Mouse (Mus musculus) mature B cell (primary cell): ENCODE measurements around the gene B3gnt8.

ENCODE experiments used
- in situ Hi-C: fragments of 300-500 bp; cut with MboI; formaldehyde crosslinking; loops from 2 replicates; pipeline ENCODE4 v1.14.3; 2019

The B3gnt8 gene

GRCm38 (mm10) chr7:25618865-25619721 is 7.4 kb upstream of the B3gnt8 start, which contains the start of gene Dmac2:
Dmac2 (plus strand) TSS chr7:25619414.
- in situ Hi-C loops, result no loop called here

GRCm38 (mm10) chr7:25619722-25619991 is 6.8 kb upstream of the B3gnt8 start:
- in situ Hi-C loops, result no loop called here

- in situ Hi-C loops, result loop anchor here (5.0 kb wide), 1 partner anchor 37 kb away; the partner anchor contains the start of genes Bckdha and Exosc5
Measured at GRCm38 (mm10) chr7:25620101-25620500, 6.4 kb upstream of the B3gnt8 start.

- in situ Hi-C loops, result loop anchor here (5.0 kb wide), 1 partner anchor 37 kb away; the partner anchor contains the start of genes Bckdha and Exosc5
Measured at GRCm38 (mm10) chr7:25620751-25621150, 5.7 kb upstream of the B3gnt8 start.

- in situ Hi-C loops, result loop anchor here (5.0 kb wide), 1 partner anchor 33 kb away; the partner anchor contains the start of genes Bckdha and Exosc5
Measured at GRCm38 (mm10) chr7:25623857-25624370, 2.5 kb upstream of the B3gnt8 start.

DNA sequence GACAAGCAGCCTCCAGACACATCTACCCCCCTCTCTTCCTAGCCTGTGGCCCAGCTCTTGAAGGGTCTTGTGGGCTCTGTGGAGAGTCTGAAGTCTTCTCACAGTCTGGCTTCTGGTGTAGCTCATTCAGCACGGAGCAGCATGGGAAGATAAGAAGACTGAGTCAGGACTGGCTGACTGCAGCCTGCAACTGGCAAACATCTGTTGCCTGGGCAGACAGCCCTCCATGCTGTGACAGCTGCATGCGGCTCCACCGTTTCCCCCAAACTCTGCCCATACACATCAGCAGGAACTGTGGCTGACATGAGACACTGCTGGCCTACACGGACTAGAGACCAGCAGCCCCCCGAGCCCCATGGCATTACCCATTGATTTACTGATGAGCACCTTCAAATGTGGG is 1.6 kb upstream of the B3gnt8 start:
- in situ Hi-C loops, result loop anchor here (5.0 kb wide), 1 partner anchor 32 kb away; the partner anchor contains the start of genes Bckdha and Exosc5

DNA sequence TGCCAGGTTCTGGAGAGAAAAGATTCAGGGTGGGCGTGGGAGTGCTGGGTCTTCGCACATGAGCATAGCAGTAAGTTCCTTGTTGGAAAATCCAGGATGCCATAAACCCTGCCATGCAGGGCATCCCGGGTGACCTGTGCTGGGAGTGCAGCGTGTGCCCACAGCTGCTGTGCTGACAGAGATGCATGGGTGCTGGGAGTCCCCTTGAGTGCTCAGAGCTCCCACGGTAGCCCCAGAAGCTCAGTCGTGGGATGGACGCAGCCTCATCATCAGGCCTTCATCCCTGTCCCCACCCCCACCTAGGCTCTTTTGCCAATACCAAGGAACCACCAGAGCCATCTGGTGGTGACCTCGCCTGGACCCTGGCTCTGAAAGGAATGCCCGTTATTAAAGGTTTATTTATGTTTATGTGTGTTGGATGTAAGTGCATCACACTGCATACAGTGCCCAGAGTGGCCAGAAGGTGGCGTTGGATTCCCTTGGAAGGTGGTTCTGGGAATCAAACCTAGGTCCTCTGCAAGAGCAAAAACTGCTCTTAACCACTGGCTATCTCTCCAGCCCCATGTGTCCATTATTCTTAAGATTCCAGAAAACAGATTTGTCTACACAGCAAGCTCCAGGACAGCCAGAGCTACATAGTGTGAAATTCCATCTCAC is 732 bp upstream of the B3gnt8 start:
- in situ Hi-C loops, result no loop called here

DNA sequence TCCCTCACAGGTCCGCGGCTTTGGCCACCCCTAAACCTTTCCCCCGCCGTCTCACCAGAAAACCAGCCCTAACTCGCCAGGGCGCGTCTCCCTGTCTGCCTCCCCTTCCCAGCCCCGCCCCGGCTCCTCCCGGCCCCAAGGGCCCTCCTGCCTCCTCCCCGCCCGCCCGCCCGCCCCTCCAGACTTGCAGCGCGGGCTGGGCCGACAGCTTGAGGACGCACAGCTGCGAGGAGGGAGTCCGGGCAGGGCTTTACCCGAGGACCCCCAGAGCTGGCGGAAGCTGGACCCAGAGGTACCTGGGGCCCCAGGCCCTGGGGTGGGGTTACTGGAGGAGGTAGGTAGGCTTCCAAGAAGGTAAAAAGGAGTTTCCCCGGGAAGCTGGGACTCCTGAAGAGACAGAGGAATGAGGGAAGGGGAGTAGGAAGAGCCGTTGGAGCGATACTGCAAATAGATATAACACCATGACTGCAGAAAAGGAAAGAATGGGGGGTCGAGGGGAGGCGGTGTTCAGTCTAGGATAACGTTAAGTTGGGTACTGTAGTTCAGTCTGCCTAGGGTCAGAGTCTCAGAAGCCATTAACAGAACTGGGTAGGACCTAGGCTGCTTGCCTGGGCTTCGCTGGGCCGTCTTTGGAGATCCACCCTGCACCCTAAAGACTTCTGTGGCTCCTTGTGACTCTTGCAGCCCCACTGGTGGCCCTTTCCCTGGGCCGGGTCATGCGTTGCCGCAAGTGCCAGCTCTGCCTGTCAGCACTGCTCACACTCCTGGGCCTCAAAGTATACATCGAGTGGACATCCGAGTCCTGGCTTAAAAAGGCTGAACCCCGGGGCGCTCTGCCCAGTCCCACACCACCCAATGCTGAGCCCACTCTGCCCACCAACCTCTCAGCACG is 1.2 kb downstream of the B3gnt8 start:
- in situ Hi-C loops, result no loop called here

- in situ Hi-C loops, result no loop called here
Measured at GRCm38 (mm10) chr7:25628323-25628620, 1.8 kb downstream of the B3gnt8 start.

GRCm38 (mm10) chr7:25632679-25633078 is 6.2 kb downstream of the B3gnt8 start:
- in situ Hi-C loops, result no loop called here

GRCm38 (mm10) chr7:25636373-25636772 is 9.9 kb downstream of the B3gnt8 start:
- in situ Hi-C loops, result no loop called here

GRCm38 (mm10) chr7:25637099-25637498 is 10.6 kb downstream of the B3gnt8 start:
- in situ Hi-C loops, result no loop called here

DNA sequence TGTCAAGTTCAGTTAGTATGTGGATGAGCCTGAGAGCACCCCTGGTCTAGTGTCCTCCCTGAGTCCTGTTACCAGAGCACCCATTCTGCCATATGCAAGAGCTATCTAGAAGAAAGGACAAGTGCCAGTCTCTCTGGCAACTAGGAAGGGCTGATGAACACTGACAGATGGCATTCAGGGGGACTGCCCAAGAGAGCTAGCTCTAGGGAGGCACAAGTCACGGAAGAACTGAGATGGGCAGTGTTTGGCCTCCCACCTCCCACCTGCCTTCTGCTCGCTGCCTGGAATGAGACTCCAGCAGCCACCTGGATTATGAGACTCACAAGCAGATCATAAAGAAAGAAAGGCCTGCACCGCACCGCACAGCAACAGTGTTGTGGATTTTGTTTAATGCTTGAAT is 13.3 kb downstream of the B3gnt8 start:
- in situ Hi-C loops, result no loop called here

GRCm38 (mm10) chr7:25644136-25644535 is 17.7 kb downstream of the B3gnt8 start:
- in situ Hi-C loops, result no loop called here

- in situ Hi-C loops, result no loop called here
Measured at GRCm38 (mm10) chr7:25644631-25645030, 18.2 kb downstream of the B3gnt8 start.

DNA sequence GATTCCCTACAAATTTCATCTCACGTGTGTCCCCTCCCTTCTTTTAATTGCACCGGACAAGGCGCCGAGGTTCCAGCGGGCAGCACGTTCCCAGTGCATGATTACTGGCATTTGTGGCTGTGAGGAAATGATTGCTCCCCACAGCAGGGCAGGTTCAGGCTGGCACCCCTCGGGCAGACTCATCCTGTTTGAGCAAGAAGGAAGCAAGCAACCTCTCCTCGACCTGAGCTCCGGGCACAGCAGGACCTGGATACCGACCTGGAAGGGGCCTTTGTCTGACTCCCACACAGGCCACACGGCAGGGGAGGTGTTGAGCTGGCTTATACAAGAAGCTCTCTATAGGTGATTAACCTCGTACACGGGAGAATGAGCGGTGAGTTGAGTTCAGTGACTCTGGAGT is 18.6 kb downstream of the B3gnt8 start:
- in situ Hi-C loops, result no loop called here

DNA sequence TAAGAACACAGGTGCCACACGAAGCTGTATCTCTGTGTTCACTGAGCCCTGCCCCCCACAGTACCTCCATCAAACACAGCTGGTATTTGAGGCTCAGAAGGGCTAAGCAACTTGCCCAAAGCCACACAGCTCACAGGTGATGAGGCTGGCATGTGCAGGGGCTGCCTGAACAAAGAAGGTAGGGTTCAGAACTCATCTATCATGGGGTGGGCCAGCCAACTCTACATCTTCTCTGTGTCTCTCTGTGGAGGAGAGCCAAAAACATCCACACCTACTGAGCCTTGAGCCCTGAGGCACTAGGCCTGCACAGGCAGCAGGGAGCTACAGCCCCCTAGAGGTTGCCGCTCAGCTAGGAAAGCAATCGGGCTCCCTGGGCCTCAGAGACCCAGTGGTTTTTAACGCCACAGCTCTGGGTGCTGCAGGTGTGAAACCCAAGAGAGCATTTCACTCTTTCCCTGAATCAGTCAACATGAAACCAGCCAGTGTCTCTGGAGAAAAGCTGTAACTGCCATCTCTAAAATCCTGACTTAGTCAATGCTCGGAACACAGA is 21.2 kb downstream of the B3gnt8 start:
- in situ Hi-C loops, result no loop called here

DNA sequence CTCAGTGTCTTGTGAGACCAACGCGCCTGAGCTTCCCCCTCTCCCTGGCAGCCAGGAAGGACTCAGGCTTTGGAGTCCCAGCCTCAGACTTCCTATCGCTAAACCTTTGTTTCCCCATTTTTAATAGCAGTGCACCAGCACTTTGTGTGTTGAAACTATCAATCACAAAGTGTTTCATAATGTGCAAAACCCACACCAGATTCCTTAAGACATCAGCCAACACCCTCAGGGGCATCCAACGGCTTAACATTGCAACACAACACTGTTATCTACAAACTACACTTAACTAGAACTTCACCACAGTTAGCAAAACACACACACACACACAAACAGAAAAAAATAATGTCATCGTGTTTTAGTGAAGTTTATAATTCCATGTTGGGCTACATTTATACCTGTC is 23.4 kb downstream of the B3gnt8 start:
- in situ Hi-C loops, result no loop called here

- in situ Hi-C loops, result no loop called here
Measured at GRCm38 (mm10) chr7:25651281-25651680, 24.8 kb downstream of the B3gnt8 start.

- in situ Hi-C loops, result no loop called here
Measured at GRCm38 (mm10) chr7:25652244-25652759, 25.8 kb downstream of the B3gnt8 start.
